Mouse (Mus musculus) neural tube, embryonic 10.5 days (tissue): Measurements from ENCODE around the gene Arhgap42.
A peak's percentile ranks its signal among the peaks of the same experiment; 100 is the strongest.

ENCODE experiments used
- DNase-seq: peaks from one replicate; pipeline ENCODE4 v3.0.0-alpha.2; 2017; ENCODE audit warnings: low spot score; ENCODE audit errors: extremely low spot score

The Arhgap42 gene

GRCm38 (mm10) chr9:9210464-9210863, 28.4 kb downstream of the Arhgap42 start:
- DNase-seq = no peak

- DNase-seq = no peak
These were observed 30.7 kb downstream of the Arhgap42 start for GRCm38 (mm10) chr9:9208205-9208604.

GRCm38 (mm10) chr9:9207251-9207650, 31.6 kb downstream of the Arhgap42 start:
- DNase-seq = no peak

GRCm38 (mm10) chr9:9200827-9201388, 38.0 kb downstream of the Arhgap42 start:
- DNase-seq = no peak

GRCm38 (mm10) chr9:9199170-9199841, 39.6 kb downstream of the Arhgap42 start:
- peak; percentile 24 for DNase-seq

GRCm38 (mm10) chr9:9198645-9199044, 40.3 kb downstream of the Arhgap42 start:
- DNase-seq = no peak

- DNase-seq = no peak
These were observed 42.9 kb downstream of the Arhgap42 start for GRCm38 (mm10) chr9:9196046-9196445.

GRCm38 (mm10) chr9:9194496-9194895, 44.4 kb downstream of the Arhgap42 start:
- DNase-seq = no peak

- no peak for DNase-seq
These were observed 46.2 kb downstream of the Arhgap42 start for GRCm38 (mm10) chr9:9192716-9193115.

- no peak for DNase-seq
These were observed 48.1 kb downstream of the Arhgap42 start for GRCm38 (mm10) chr9:9190835-9191234.

- DNase-seq = no peak
These were observed 50.7 kb downstream of the Arhgap42 start for GRCm38 (mm10) chr9:9188167-9188566.

- DNase-seq = no peak
These were observed 61.2 kb downstream of the Arhgap42 start for GRCm38 (mm10) chr9:9177745-9178144.

GRCm38 (mm10) chr9:9174924-9175323, 64.0 kb downstream of the Arhgap42 start:
- no peak for DNase-seq

GRCm38 (mm10) chr9:9174206-9174605, 64.7 kb downstream of the Arhgap42 start:
- DNase-seq = no peak

GRCm38 (mm10) chr9:9173091-9173490, 65.8 kb downstream of the Arhgap42 start:
- DNase-seq = no peak

GRCm38 (mm10) chr9:9171146-9171816, 67.6 kb downstream of the Arhgap42 start:
- no peak for DNase-seq

- DNase-seq = no peak
These were observed 73.2 kb downstream of the Arhgap42 start for GRCm38 (mm10) chr9:9165641-9166063.

- no peak for DNase-seq
These were observed 78.2 kb downstream of the Arhgap42 start for GRCm38 (mm10) chr9:9160736-9161135.

- DNase-seq = no peak
These were observed 80.7 kb downstream of the Arhgap42 start for GRCm38 (mm10) chr9:9158241-9158640.

GRCm38 (mm10) chr9:9157425-9157824, 81.5 kb downstream of the Arhgap42 start:
- no peak for DNase-seq

- no peak for DNase-seq
These were observed 84.3 kb downstream of the Arhgap42 start for GRCm38 (mm10) chr9:9154636-9155035.

- no peak for DNase-seq
These were observed 94.4 kb downstream of the Arhgap42 start for GRCm38 (mm10) chr9:9144301-9145121.
